Mouse (Mus musculus) kidney, embryonic 15.5 days (tissue): ENCODE data around the gene Gm9817. TPM values are rescaled to one million over a fixed set of nuclear protein-coding genes. Genes with fewer than 3 reads are reported as not detected.

Experiments used
- ATAC-seq: fragments of 200-750 bp; cut with Nextera tagmentation; replicated peaks from 2 replicates; pipeline ENCODE4 v1.8.0; 2017; ENCODE audit warnings: moderate TSS enrichment; ENCODE audit not compliant: low FRiP score
- H3K27ac ChIP-seq: fragments of 300-500 bp; sonication (generic); 2 replicates; pipeline ENCODE4 v1.5.1; 2015; ENCODE audit warnings: mild to moderate bottlenecking, inconsistent platforms
- H3K27me3 ChIP-seq: fragments of 300-500 bp; sonication (generic); 2 replicates; pipeline ENCODE4 v1.6.1; 2015; ENCODE audit warnings: inconsistent platforms
- H3K36me3 ChIP-seq: fragments of 300-500 bp; sonication (generic); 2 replicates; pipeline ENCODE4 v1.6.1; 2015; ENCODE audit warnings: inconsistent platforms
- H3K4me1 ChIP-seq: fragments of 300-500 bp; sonication (generic); 2 replicates; pipeline ENCODE4 v1.6.1; 2015; ENCODE audit warnings: inconsistent platforms
- H3K4me2 ChIP-seq: fragments of 300-500 bp; sonication (generic); 2 replicates; pipeline ENCODE4 v1.6.1; 2015; ENCODE audit warnings: moderate library complexity, mild to moderate bottlenecking, inconsistent platforms
- H3K4me3 ChIP-seq: fragments of 300-500 bp; sonication (generic); replicated peaks from 2 replicates; pipeline ENCODE4 v1.5.1; 2015; ENCODE audit warnings: mild to moderate bottlenecking, inconsistent platforms
- H3K9ac ChIP-seq: fragments of 300-500 bp; sonication (generic); 2 replicates; pipeline ENCODE4 v1.6.1; 2015; ENCODE audit warnings: mild to moderate bottlenecking, inconsistent platforms
- H3K9me3 ChIP-seq: fragments of 300-500 bp; sonication (generic); replicated peaks from 2 replicates; pipeline ENCODE4 v1.6.1; 2016; ENCODE audit warnings: inconsistent platforms
- WGBS: fragments of 180-500 bp; shearing (Covaris S2); methylation state at CpG from one replicate; pipeline ENCODE4 v1.1.7; 2015; ENCODE audit warnings: mixed read lengths; 5-methylcytosine and 5-hydroxymethylcytosine counted together
- polyA plus RNA-seq: library from polyadenylated mRNA; unstranded; fragments of >200 nt; fragmentation: Nextera tagmentation; extraction: Ambion mirVana; gene quantifications from 2 replicates; pipeline ENCODE4 v1.2.1, GENCODE M21; 2015

Gm9817 gene
- polyA plus RNA-seq, 1 experiment from 2014 or later, result not detected

DNA sequence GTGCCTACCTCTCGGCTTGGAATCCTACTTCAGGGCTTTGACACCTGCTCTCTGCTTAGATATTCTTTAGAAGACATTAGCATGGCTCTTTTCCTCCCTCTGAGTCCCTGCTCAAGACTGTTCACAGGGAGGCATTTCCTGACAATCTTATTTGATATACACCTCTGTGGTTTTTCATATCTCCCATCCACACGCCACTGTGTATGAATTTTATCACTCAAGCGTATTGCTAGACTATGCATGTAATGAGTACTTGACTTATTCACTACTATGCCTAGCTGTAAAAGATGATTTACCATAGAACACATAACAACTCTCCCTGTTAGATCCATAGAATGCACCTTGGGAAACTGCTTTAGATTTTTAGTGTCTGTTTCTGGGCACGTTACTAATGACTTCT lies 14.3 kb downstream of the Gm9817 start:
- Histone ChIP-seq H3K27ac (no peak overlapping the region), H3K27me3 (no peaks in the 10 kb centered on the region), H3K9me3 (no peaks in the 10 kb centered on the region), H3K4me1 (peaks cover 22% of the 10 kb centered on the region), H3K9ac (no peak overlapping the region), H3K4me2 (no peak overlapping the region), H3K4me3 (no peak overlapping the region), H3K36me3 (no peaks in the 10 kb centered on the region)
- 81% methylated on average over 4 of the region's 4 CpGs for WGBS
- no peak for ATAC-seq

DNA sequence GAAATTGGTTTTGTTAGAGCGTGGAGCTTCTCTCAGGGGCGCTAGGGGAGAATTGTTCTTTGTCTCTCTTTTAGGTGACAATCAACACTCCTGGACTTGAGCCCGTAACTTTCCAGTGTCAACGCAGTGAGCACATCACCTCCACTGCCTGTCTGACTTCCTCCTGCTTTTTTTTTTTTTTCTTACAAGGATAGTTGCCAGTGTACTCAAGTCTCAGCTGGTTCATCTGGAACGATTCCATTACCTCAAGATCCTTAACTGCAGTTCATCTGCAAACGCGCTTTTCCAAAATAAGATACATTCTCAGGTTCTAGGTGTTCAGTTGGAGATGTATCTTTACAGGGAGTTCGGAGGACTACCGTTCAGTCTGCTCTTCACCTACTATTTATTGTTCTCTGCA lies 16.5 kb downstream of the Gm9817 start:
- Histone ChIP-seq H3K27ac (no peak overlapping the region), H3K4me3 (no peak overlapping the region), H3K27me3 (no peaks in the 10 kb centered on the region), H3K9ac (no peak overlapping the region), H3K4me2 (no peak overlapping the region), H3K9me3 (no peaks in the 10 kb centered on the region), H3K36me3 (no peaks in the 10 kb centered on the region), H3K4me1 (peaks cover 8% of the 10 kb centered on the region)
- no peak for ATAC-seq
- WGBS, result 84% methylated on average over 9 of the region's 9 CpGs

- no peak for ATAC-seq
- no peak overlapping the region for H3K4me3 ChIP-seq
- 59% methylated on average over 10 of the region's 10 CpGs for WGBS
- H3K4me2 ChIP-seq, result no peak overlapping the region
- no peaks in the 10 kb centered on the region for H3K27me3 ChIP-seq
- no peaks in the 10 kb centered on the region for H3K9me3 ChIP-seq
- peaks cover 2% of the 10 kb centered on the region; the same call in 1 of the 2 replicates for H3K4me1 ChIP-seq
- no peaks in the 10 kb centered on the region for H3K36me3 ChIP-seq
- H3K9ac ChIP-seq, result no peak overlapping the region
- H3K27ac ChIP-seq, result no peak overlapping the region
These were observed 21.2 kb downstream of the Gm9817 start for GRCm38 (mm10) chr13:45099582-45100229.

- peak; percentile 69 for ATAC-seq
These were observed 28.0 kb downstream of the Gm9817 start for GRCm38 (mm10) chr13:45106480-45106879.

DNA sequence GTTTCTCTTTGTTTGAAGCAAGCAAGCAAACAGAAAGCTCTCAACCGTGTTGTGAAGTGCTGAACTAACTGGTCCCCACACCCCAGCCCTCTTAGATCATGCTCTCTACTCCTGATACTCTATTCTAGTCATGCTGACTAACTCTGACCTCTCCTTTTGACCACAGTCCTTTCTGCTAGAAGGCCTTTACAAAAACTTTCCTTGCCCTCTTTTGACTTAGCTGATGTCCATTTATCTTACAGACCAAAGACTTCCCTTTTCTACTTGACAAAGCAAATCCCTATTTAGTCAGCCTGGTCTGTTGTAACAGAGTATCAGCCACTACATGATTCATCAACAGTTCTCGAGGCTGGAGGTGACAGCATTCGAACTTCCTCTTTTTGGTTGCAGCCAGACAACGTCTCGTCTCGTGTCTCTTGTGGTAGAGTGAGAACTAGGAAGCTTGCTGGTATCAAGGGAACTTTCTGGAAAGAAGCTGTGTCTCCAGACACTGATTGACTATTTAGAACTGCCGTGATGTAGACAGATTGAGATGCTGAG lies 30.4 kb downstream of the Gm9817 start:
- Histone ChIP-seq H3K27me3 (no peaks in the 10 kb centered on the region), H3K4me2 (no peak overlapping the region), H3K9ac (no peak overlapping the region), H3K4me1 (0 out of 2 replicates have a peak, but pooled peaks cover 6% of the 10 kb centered on the region), H3K9me3 (no peaks in the 10 kb centered on the region), H3K36me3 (no peaks in the 10 kb centered on the region), H3K27ac (no peak overlapping the region), H3K4me3 (no peak overlapping the region)
- WGBS, result 67% methylated on average over 7 of the region's 7 CpGs
- no peak for ATAC-seq

More at GRCm38 (mm10) chr13:45106480-45106879, 28.0 kb downstream of the Gm9817 start:
- H3K27me3 ChIP-seq, result no peaks in the 10 kb centered on the region
- 20% methylated on average over 3 of the region's 3 CpGs for WGBS
- no peak overlapping the region for H3K27ac ChIP-seq
- H3K4me1 ChIP-seq, result 0 out of 2 replicates have a peak, but pooled peaks cover 6% of the 10 kb centered on the region
- H3K36me3 ChIP-seq, result no peaks in the 10 kb centered on the region
- H3K4me2 ChIP-seq, result no peak overlapping the region
- no peak overlapping the region for H3K4me3 ChIP-seq
- no peaks in the 10 kb centered on the region for H3K9me3 ChIP-seq
- H3K9ac ChIP-seq, result no peak overlapping the region

GRCm38 (mm10) chr13:45118375-45118774 lies 39.9 kb downstream of the Gm9817 start:
- Histone ChIP-seq H3K36me3 (no peaks in the 10 kb centered on the region), H3K9me3 (no peaks in the 10 kb centered on the region), H3K4me3 (no peak overlapping the region), H3K9ac (no peak overlapping the region), H3K27ac (no peak overlapping the region), H3K27me3 (no peaks in the 10 kb centered on the region), H3K4me2 (no peak overlapping the region), H3K4me1 (no peaks in the 10 kb centered on the region)
- 86% methylated on average over 5 of the region's 5 CpGs for WGBS
- ATAC-seq, result no peak

DNA sequence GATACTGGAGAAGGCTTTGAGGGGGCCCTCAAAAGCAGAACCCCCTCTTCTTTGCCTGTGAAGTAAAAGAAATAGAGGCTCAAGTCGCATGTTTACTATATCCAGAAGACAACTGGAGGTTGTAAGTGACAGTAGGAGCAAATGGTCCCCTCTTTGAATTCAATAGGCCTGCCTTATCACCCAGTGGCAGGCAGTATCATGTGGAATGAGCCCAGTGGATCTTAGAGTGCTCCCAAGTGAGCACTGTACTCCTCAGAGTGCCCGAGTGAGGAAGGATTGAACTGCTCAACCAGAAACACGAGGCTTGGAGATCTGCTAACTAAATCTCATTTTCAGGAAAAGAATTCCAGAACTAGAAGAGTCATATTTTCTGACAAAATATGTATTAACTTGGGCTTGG lies 40.3 kb downstream of the Gm9817 start:
- no peak overlapping the region for H3K9ac ChIP-seq
- no peaks in the 10 kb centered on the region for H3K27me3 ChIP-seq
- no peak for ATAC-seq
- WGBS, result 61% methylated on average over 3 of the region's 3 CpGs
- no peaks in the 10 kb centered on the region for H3K4me1 ChIP-seq
- no peaks in the 10 kb centered on the region for H3K9me3 ChIP-seq
- H3K36me3 ChIP-seq, result no peaks in the 10 kb centered on the region
- no peak overlapping the region for H3K27ac ChIP-seq
- H3K4me2 ChIP-seq, result no peak overlapping the region
- H3K4me3 ChIP-seq, result no peak overlapping the region

Other genes with a start within 250 kb of the Gm9817 start
- gene Dtnbp1, start 76.5 kb upstream of the Gm9817 start, polyA plus RNA-seq, result 75.1 and 84.1 TPM in 2 replicates